ENCODE assay signal across 8 mouse cellular contexts in the genomic region with DNA sequence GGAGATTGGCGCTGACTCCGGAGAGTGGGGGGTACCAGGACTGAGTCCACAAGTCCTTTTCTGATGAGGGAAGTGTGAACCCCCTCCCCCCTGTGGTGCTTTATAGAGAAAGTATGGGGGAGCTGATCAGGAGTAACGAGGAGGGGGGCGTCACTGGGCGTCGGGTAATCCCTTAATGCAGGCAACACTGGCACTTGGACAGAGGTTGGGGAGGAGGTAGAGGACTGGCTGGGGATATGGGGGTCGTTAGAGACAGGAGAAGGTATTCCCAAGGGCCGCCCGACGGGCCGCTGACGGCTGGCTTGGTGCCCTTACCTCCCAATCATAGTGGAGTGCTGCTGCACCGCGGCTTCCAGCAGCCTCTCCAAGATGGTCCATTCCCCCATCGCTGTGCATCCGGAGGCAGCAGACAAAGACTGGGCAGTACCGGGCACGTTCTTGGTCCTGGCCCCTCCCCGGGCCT. TPM values are rescaled to one million over a fixed set of nuclear protein-coding genes. Genes with fewer than 3 reads are reported as not detected.
DNase-seq lines count a peak whose midpoint lies in the region; ATAC-seq and TF ChIP-seq lines count a peak whose summit lies in the region.

No protein-coding gene starts in this region.

- H3K36me3 ChIP-seq in heart, embryonic 11.5 days (ENCODE audit: control insufficient read depth, insufficient read depth, low read length), result no peaks in the 10 kb centered on the region
- no peaks in the 10 kb centered on the region for H3K36me3 ChIP-seq in heart, adult 2 months (ENCODE audit: control insufficient read depth, insufficient read depth, low read length)
- H3K36me3 ChIP-seq in forebrain, embryonic 10.5 days (replicated peaks), result no peaks in the 10 kb centered on the region
- H3K36me3 ChIP-seq in liver, embryonic 13.5 days, result no peaks in the 10 kb centered on the region

- no peak overlapping the region for H3K9ac ChIP-seq in heart, embryonic 11.5 days (ENCODE audit: low read depth, low read length)
- H3K9ac ChIP-seq in heart, adult 2 months (ENCODE audit: low read depth, low read length), result no peak overlapping the region
- no peak overlapping the region for H3K9ac ChIP-seq in liver, embryonic 13.5 days

- no peak for TF ChIP-seq EP300 in heart, adult 2 months (IDR thresholded peaks at IDR 0.05; ENCODE audit: insufficient read depth, low read depth, low read length)

- intact Hi-C loops in heart, adult 2 months (cut with DNase I), result no loop called here

- TF ChIP-seq CTCF in heart, adult 2 months (IDR thresholded peaks at IDR 0.05), result no peak

- 5% methylated on average over 19 of the region's 19 CpGs for WGBS in heart, embryonic 11.5 days (ENCODE audit: insufficient replicate concordance)
- WGBS in heart, adult 2 months, result 6% methylated on average over 19 of the region's 19 CpGs
- WGBS in forebrain, embryonic 10.5 days, result 3% methylated on average over 19 of the region's 19 CpGs
- WGBS in liver, embryonic 13.5 days (ENCODE audit: insufficient replicate concordance), result 4% methylated on average over 19 of the region's 19 CpGs

- H3K27me3 ChIP-seq in heart, embryonic 11.5 days (ENCODE audit: control insufficient read depth, insufficient read depth, low read length), result peaks cover 40% of the 10 kb centered on the region
- peaks cover 6% of the 10 kb centered on the region for H3K27me3 ChIP-seq in heart, adult 2 months (ENCODE audit: control insufficient read depth, insufficient read depth, low read length)
- peaks cover 68% of the 10 kb centered on the region for H3K27me3 ChIP-seq in forebrain, embryonic 10.5 days (ENCODE audit: poor library complexity, severe bottlenecking)
- H3K27me3 ChIP-seq in liver, embryonic 13.5 days, result peaks cover 42% of the 10 kb centered on the region

- no peak for DNase-seq in heart, adult 2 months
- peak; percentile 31 for DNase-seq in brain, adult 2 months (ENCODE audit: low read depth, low spot score)
- peak; percentile 26 for DNase-seq in forebrain, embryonic 10.5 days (ENCODE audit: extremely low spot score, low spot score)
- no peak for DNase-seq in liver, embryonic 13.5 days
- no peak for DNase-seq in thymus, postnatal 4 days
- no peak for DNase-seq in kidney, adult 18-20 months
- no peak for DNase-seq in adrenal gland, adult 18-20 months (ENCODE audit: low spot score in 2 of 2)

- H3K27ac ChIP-seq in heart, embryonic 11.5 days (ENCODE audit: low read depth, low read length), result no peak overlapping the region
- no peak overlapping the region for H3K27ac ChIP-seq in heart, adult 2 months
- no peak overlapping the region for H3K27ac ChIP-seq in forebrain, embryonic 10.5 days
- H3K27ac ChIP-seq in liver, embryonic 13.5 days, result no peak overlapping the region

- peak overlapping the region; percentile 50 for H3K4me3 ChIP-seq in heart, embryonic 11.5 days (ENCODE audit: low read depth, low read length)
- H3K4me3 ChIP-seq in heart, adult 2 months, result no peak overlapping the region
- H3K4me3 ChIP-seq in forebrain, embryonic 10.5 days, result peak overlapping the region; percentile 62
- H3K4me3 ChIP-seq in liver, embryonic 13.5 days (replicated peaks), result no peak overlapping the region; the same call in 1 of the 2 replicates

- peak overlapping the region; percentile 88 for H3K4me2 ChIP-seq in heart, embryonic 11.5 days
- peak overlapping the region; percentile 52; the same call in 1 of the 2 replicates for H3K4me2 ChIP-seq in liver, embryonic 13.5 days

- no peaks in the 10 kb centered on the region for H3K9me3 ChIP-seq in heart, embryonic 11.5 days (replicated peaks; ENCODE audit: control insufficient read depth, low read length)
- H3K9me3 ChIP-seq in forebrain, embryonic 10.5 days, result no peaks in the 10 kb centered on the region
- H3K9me3 ChIP-seq in liver, embryonic 13.5 days (replicated peaks), result no peaks in the 10 kb centered on the region

- TF ChIP-seq POLR2A in heart, adult 2 months (IDR thresholded peaks at IDR 0.05; ENCODE audit: insufficient read depth, low read depth, low read length), result no peak

- no peak for ATAC-seq in heart, embryonic 11.5 days (replicated peaks; ENCODE audit: insufficient number of reproducible peaks, low FRiP score, low TSS enrichment)
- no peak for ATAC-seq in liver, embryonic 13.5 days (ENCODE audit: low read depth)

- no peaks in the 10 kb centered on the region for H3K79me2 ChIP-seq in heart, adult 2 months (replicated peaks; ENCODE audit: control insufficient read depth, insufficient read depth, low read length)

- H3K4me1 ChIP-seq in heart, embryonic 11.5 days (ENCODE audit: control insufficient read depth, insufficient read depth, low read length), result no peaks in the 10 kb centered on the region
- no peaks in the 10 kb centered on the region for H3K4me1 ChIP-seq in heart, adult 2 months (ENCODE audit: control insufficient read depth, insufficient read depth, low read length)
- peaks cover 16% of the 10 kb centered on the region for H3K4me1 ChIP-seq in forebrain, embryonic 10.5 days
- H3K4me1 ChIP-seq in liver, embryonic 13.5 days (replicated peaks), result no peaks in the 10 kb centered on the region

RNA-seq across cellular contexts. Expression of a gene that starts 0.6 kb away (rescaled TPM):
- polyA plus RNA-seq in heart, embryonic 11.5 days (2014; fragmentation: Nextera tagmentation; extraction: Ambion mirVana), result not detected in 2 replicates
- not detected for total RNA-seq in heart, adult 2 months (2021)
- 0.06 TPM in 1 of 2 replicates, not detected in the other for polyA plus RNA-seq in heart, adult 2 months (2012; rRNA removed)
- polyA plus RNA-seq in forebrain, embryonic 10.5 days (2016; fragmentation: Nextera tagmentation; extraction: Ambion mirVana), result 0.23 and 0.30 TPM in 2 replicates
- polyA plus RNA-seq in liver, embryonic 13.5 days (2015; fragmentation: Nextera tagmentation; extraction: Ambion mirVana), result not detected in 2 replicates
- 1 to 10 TPM; 2.9 to 3.2 TPM for total RNA-seq in adrenal gland, adult 18-20 months (2021)

RNA-seq across cellular contexts. Expression of a gene that starts 40.6 kb away (rescaled TPM):
- 12,441 and 13,029 TPM in 2 replicates for polyA plus RNA-seq in heart, embryonic 11.5 days (2014; fragmentation: Nextera tagmentation; extraction: Ambion mirVana)
- over 10,000 TPM in 1 of 2 experiments, 1,000 to 10,000 TPM in 1; 9,778 to 11,260 TPM for total RNA-seq in heart, adult 2 months (2021)
- polyA plus RNA-seq in heart, adult 2 months (2012; rRNA removed), result 24,627 and 41,572 TPM in 2 replicates
- polyA plus RNA-seq in forebrain, embryonic 10.5 days (2016; fragmentation: Nextera tagmentation; extraction: Ambion mirVana), result 1.5 and 1.6 TPM in 2 replicates
- 25.5 and 60.0 TPM in 2 replicates for polyA plus RNA-seq in liver, embryonic 13.5 days (2015; fragmentation: Nextera tagmentation; extraction: Ambion mirVana)
- not detected for total RNA-seq in adrenal gland, adult 18-20 months (2021)

Comparison
In these comparisons a context has a peak if more than half of its experiments do, and no peak if none do; other contexts are left out.
1. H3K4me3 ChIP-seq: peak in heart, embryonic 11.5 days (single experiment) and forebrain, embryonic 10.5 days (single experiment); none in heart, adult 2 months (single experiment) and liver, embryonic 13.5 days (single experiment).
2. DNase-seq: peak in brain, adult 2 months (single experiment) and forebrain, embryonic 10.5 days (single experiment); none in heart, adult 2 months (0 of 2), liver, embryonic 13.5 days (single experiment), thymus, postnatal 4 days (single experiment), kidney, adult 18-20 months (single experiment) and adrenal gland, adult 18-20 months (0 of 2).
3. RNA of a gene that starts 40.6 kb away (polyA plus RNA-seq): 24,627 to 41,572 TPM in heart, adult 2 months and 12,441 to 13,029 TPM in heart, embryonic 11.5 days; 25.5 to 60.0 TPM in liver, embryonic 13.5 days and 1.5 to 1.6 TPM in forebrain, embryonic 10.5 days; every median in the first group is over 100 times any median in the second.